Mouse (Mus musculus) liver, embryonic 13.5 days (tissue): Measurements from ENCODE around the gene Rhbdd2. TPM values are rescaled to one million over a fixed set of nuclear protein-coding genes. Genes with fewer than 3 reads are reported as not detected.
"Not testable (repeated sequence)": the region's sequence is repeated elsewhere in the genome, so short reads cannot be mapped to it uniquely, and the experiment has no call there.

ENCODE experiments used
- ATAC-seq: fragments of 200-750 bp; cut with Nextera tagmentation; 2 replicates; pipeline ENCODE4 v1.8.0; 2017; ENCODE audit warnings: low read depth, mild to moderate bottlenecking, moderate number of reproducible peaks, moderate library complexity
- DNase-seq: peaks from one replicate; pipeline ENCODE4 v3.0.0; 2022
- H3K27ac ChIP-seq: fragments of 300-500 bp; sonication (generic); 2 replicates; pipeline ENCODE4 v1.5.1; 2015; ENCODE audit warnings: moderate library complexity, mild to moderate bottlenecking, inconsistent platforms
- H3K27me3 ChIP-seq: fragments of 300-500 bp; sonication (generic); 2 replicates; pipeline ENCODE4 v1.6.1; 2015; ENCODE audit warnings: mild to moderate bottlenecking, inconsistent platforms
- H3K36me3 ChIP-seq: fragments of 300-500 bp; sonication (generic); 2 replicates; pipeline ENCODE4 v1.6.1; 2015; ENCODE audit warnings: mild to moderate bottlenecking, inconsistent platforms
- H3K4me1 ChIP-seq: fragments of 300-500 bp; sonication (generic); replicated peaks from 2 replicates; pipeline ENCODE4 v1.6.1; 2015; ENCODE audit warnings: inconsistent platforms
- H3K4me2 ChIP-seq: fragments of 300-500 bp; sonication (generic); 2 replicates; pipeline ENCODE4 v1.6.1; 2015; ENCODE audit warnings: inconsistent platforms, mild to moderate bottlenecking, moderate library complexity
- H3K4me3 ChIP-seq: fragments of 300-500 bp; sonication (generic); replicated peaks from 2 replicates; pipeline ENCODE4 v1.5.1; 2015; ENCODE audit warnings: mild to moderate bottlenecking, inconsistent platforms
- H3K9ac ChIP-seq: fragments of 300-500 bp; sonication (generic); 2 replicates; pipeline ENCODE4 v1.6.1; 2015; ENCODE audit warnings: mild to moderate bottlenecking, inconsistent platforms
- H3K9me3 ChIP-seq: fragments of 300-500 bp; sonication (generic); replicated peaks from 2 replicates; pipeline ENCODE4 v1.6.1; 2016; ENCODE audit warnings: inconsistent platforms
- WGBS: fragments of 180-500 bp; shearing (Covaris S2); methylation state at CpG from one replicate; pipeline ENCODE4 v1.1.7; 2015; ENCODE audit not compliant: insufficient replicate concordance; 5-methylcytosine and 5-hydroxymethylcytosine counted together
- polyA plus RNA-seq: library from polyadenylated mRNA; unstranded; fragments of >200 nt; fragmentation: Nextera tagmentation; extraction: Ambion mirVana; gene quantifications from 2 replicates; pipeline ENCODE4 v1.2.1, GENCODE M21; 2015

Gene Rhbdd2
- 11.4 and 12.2 TPM in 2 replicates for polyA plus RNA-seq

GRCm38 (mm10) chr5:135632117-135632796, at the start of gene Rhbdd2:
TSS of gene Rhbdd2 (plus strand) at chr5:135632618.
- ATAC-seq (peak; percentile 99), DNase-seq (peak; percentile 97)
- H3K4me2 ChIP-seq = peak within 1 kb of the TSS; percentile 81
- 8% methylated on average over 30 of the region's 30 CpGs for WGBS
- peaks cover 17% of the 10 kb centered on the region for H3K36me3 ChIP-seq
- peak within 1 kb of the TSS; percentile 80 for H3K4me3 ChIP-seq
- no peaks in the 10 kb centered on the region for H3K27me3 ChIP-seq
- H3K9me3 ChIP-seq = no peaks in the 10 kb centered on the region
- H3K9ac ChIP-seq = peak within 1 kb of the TSS; percentile 82
- peak within 1 kb of the TSS; percentile 70 for H3K27ac ChIP-seq
- peaks cover 34% of the 10 kb centered on the region for H3K4me1 ChIP-seq

GRCm38 (mm10) chr5:135585691-135586090, 46.7 kb upstream of the Rhbdd2 start:
- Histone ChIP-seq H3K4me1 (no peaks in the 10 kb centered on the region), H3K4me3 (no peak overlapping the region), H3K27ac (no peak overlapping the region), H3K9ac (no peak overlapping the region), H3K9me3 (no peaks in the 10 kb centered on the region; the same call in 1 of the 2 replicates), H3K36me3 (no peaks in the 10 kb centered on the region), H3K27me3 (no peaks in the 10 kb centered on the region), H3K4me2 (no peak overlapping the region)
- no peak for DNase-seq
- WGBS = 68% methylated on average over 8 of the region's 8 CpGs
- no peak for ATAC-seq

GRCm38 (mm10) chr5:135587764-135588163, 44.7 kb upstream of the Rhbdd2 start:
- no peak overlapping the region for H3K4me2 ChIP-seq
- H3K27ac ChIP-seq = no peak overlapping the region
- H3K27me3 ChIP-seq = no peaks in the 10 kb centered on the region
- H3K4me1 ChIP-seq = no peaks in the 10 kb centered on the region
- DNase-seq (no peak), ATAC-seq (no peak)
- no peak overlapping the region for H3K9ac ChIP-seq
- H3K9me3 ChIP-seq = no peaks in the 10 kb centered on the region; the same call in 1 of the 2 replicates
- no peak overlapping the region for H3K4me3 ChIP-seq
- WGBS = 70% methylated on average over 4 of the region's 4 CpGs
- no peaks in the 10 kb centered on the region for H3K36me3 ChIP-seq

- DNase-seq = no peak
- Histone ChIP-seq H3K27ac (no peak overlapping the region), H3K9me3 (no peaks in the 10 kb centered on the region; the same call in 1 of the 2 replicates), H3K4me1 (no peaks in the 10 kb centered on the region), H3K27me3 (no peaks in the 10 kb centered on the region), H3K4me2 (no peak overlapping the region), H3K9ac (no peak overlapping the region), H3K4me3 (no peak overlapping the region), H3K36me3 (no peaks in the 10 kb centered on the region)
- ATAC-seq = no peak
- WGBS = 67% methylated on average over 12 of the region's 12 CpGs
These were observed 42.2 kb upstream of the Rhbdd2 start for GRCm38 (mm10) chr5:135589996-135590784.

- WGBS = no CpG with 5 or more reads among the region's 1 CpGs
- ATAC-seq = not testable (repeated sequence)
These were observed 27.8 kb upstream of the Rhbdd2 start for GRCm38 (mm10) chr5:135604643-135605042.

GRCm38 (mm10) chr5:135606717-135607116, 25.7 kb upstream of the Rhbdd2 start:
- no CpG with 5 or more reads among the region's 1 CpGs for WGBS

More at GRCm38 (mm10) chr5:135604643-135605042, 27.8 kb upstream of the Rhbdd2 start:
- H3K36me3 ChIP-seq, H3K4me3 ChIP-seq, H3K4me2 ChIP-seq, DNase-seq, H3K9me3 ChIP-seq, H3K9ac ChIP-seq, H3K4me1 ChIP-seq, H3K27ac ChIP-seq, H3K27me3 ChIP-seq: not testable (repeated sequence)

GRCm38 (mm10) chr5:135607581-135607980, 24.8 kb upstream of the Rhbdd2 start:
- DNase-seq (no peak), ATAC-seq (no peak)
- Histone ChIP-seq H3K9me3 (peaks cover 5% of the 10 kb centered on the region), H3K4me3 (no peak overlapping the region), H3K27me3 (no peaks in the 10 kb centered on the region), H3K4me1 (0 out of 2 replicates have a peak, but pooled peaks cover 4% of the 10 kb centered on the region), H3K9ac (no peak overlapping the region), H3K4me2 (no peak overlapping the region), H3K36me3 (no peaks in the 10 kb centered on the region), H3K27ac (no peak overlapping the region)
- 20% methylated on average over 1 of the region's 1 CpGs for WGBS

More at GRCm38 (mm10) chr5:135606717-135607116, 25.7 kb upstream of the Rhbdd2 start:
- H3K9me3 ChIP-seq, H3K27me3 ChIP-seq, H3K9ac ChIP-seq, H3K4me2 ChIP-seq, H3K4me1 ChIP-seq, H3K4me3 ChIP-seq, ATAC-seq, H3K27ac ChIP-seq, DNase-seq, H3K36me3 ChIP-seq: not testable (repeated sequence)

- no peak for DNase-seq
- Histone ChIP-seq H3K4me2 (no peak overlapping the region), H3K36me3 (no peaks in the 10 kb centered on the region), H3K27ac (no peak overlapping the region), H3K9me3 (no peaks in the 10 kb centered on the region), H3K27me3 (no peaks in the 10 kb centered on the region), H3K9ac (no peak overlapping the region), H3K4me1 (0 out of 2 replicates have a peak, but pooled peaks cover 4% of the 10 kb centered on the region), H3K4me3 (no peak overlapping the region)
- ATAC-seq = no peak
- WGBS = 37% methylated on average over 4 of the region's 4 CpGs
These were observed 22.6 kb upstream of the Rhbdd2 start for GRCm38 (mm10) chr5:135609794-135610193.

- ATAC-seq, H3K4me2 ChIP-seq, H3K9ac ChIP-seq, H3K4me3 ChIP-seq, DNase-seq, H3K36me3 ChIP-seq, H3K27me3 ChIP-seq, H3K9me3 ChIP-seq, H3K27ac ChIP-seq, H3K4me1 ChIP-seq: not testable (repeated sequence)
- WGBS = 77% methylated on average over 10 of the region's 10 CpGs
These were observed 12.7 kb upstream of the Rhbdd2 start for GRCm38 (mm10) chr5:135619741-135620140.

GRCm38 (mm10) chr5:135620526-135620925, 11.9 kb upstream of the Rhbdd2 start:
- H3K4me2 ChIP-seq = no peak overlapping the region
- ATAC-seq = no peak
- H3K27ac ChIP-seq = no peak overlapping the region
- WGBS = 71% methylated on average over 9 of the region's 9 CpGs
- no peaks in the 10 kb centered on the region for H3K27me3 ChIP-seq
- H3K4me3 ChIP-seq = no peak overlapping the region
- H3K36me3 ChIP-seq = no peaks in the 10 kb centered on the region
- H3K9me3 ChIP-seq = no peaks in the 10 kb centered on the region
- DNase-seq = no peak
- H3K4me1 ChIP-seq = no peaks in the 10 kb centered on the region
- H3K9ac ChIP-seq = no peak overlapping the region

GRCm38 (mm10) chr5:135621725-135622124, 10.7 kb upstream of the Rhbdd2 start:
- no peak for ATAC-seq
- H3K9me3 ChIP-seq = no peaks in the 10 kb centered on the region
- no peak overlapping the region for H3K27ac ChIP-seq
- 55% methylated on average over 10 of the region's 10 CpGs for WGBS
- no peaks in the 10 kb centered on the region for H3K36me3 ChIP-seq
- H3K27me3 ChIP-seq = no peaks in the 10 kb centered on the region
- no peak for DNase-seq
- H3K4me2 ChIP-seq = no peak overlapping the region
- no peak overlapping the region for H3K9ac ChIP-seq
- H3K4me1 ChIP-seq = no peaks in the 10 kb centered on the region
- no peak overlapping the region for H3K4me3 ChIP-seq
